Mouse (Mus musculus) embryonic fibroblast, embryonic 13.5 days (primary cell): ENCODE measurements at regions not wholly inside any gene's neighbourhood (a gene's known extent, or its start where the extent isn't known, plus 50 kb on each side); places are given as distances from the start of the nearest gene placed in this dataset.

ENCODE experiments used
- H3K27ac ChIP-seq: 2 replicates; pipeline ENCODE4 v1.5.1; 2012; ENCODE audit warnings: low read length, control low read depth, inconsistent platforms; ENCODE audit not compliant: insufficient read depth
- H3K4me1 ChIP-seq: 2 replicates; pipeline ENCODE4 v1.6.1; 2011; ENCODE audit warnings: low read length; ENCODE audit not compliant: control insufficient read depth, insufficient read depth
- H3K4me3 ChIP-seq: 2 replicates; pipeline ENCODE4 v1.5.1; 2011; ENCODE audit warnings: mild to moderate bottlenecking, control low read depth, low read length; ENCODE audit not compliant: insufficient read depth
- CTCF ChIP-seq: IDR thresholded peaks from 2 replicates; pipeline ENCODE4 v1.5.1; 2011; ENCODE audit warnings: mild to moderate bottlenecking, control low read depth, low read length, moderate library complexity, borderline replicate concordance; ENCODE audit not compliant: insufficient read depth
- POLR2A ChIP-seq: IDR thresholded peaks from 2 replicates; pipeline ENCODE4 v1.6.1; 2011; ENCODE audit warnings: low read depth, mild to moderate bottlenecking, control low read depth, low read length, moderate library complexity

DNA sequence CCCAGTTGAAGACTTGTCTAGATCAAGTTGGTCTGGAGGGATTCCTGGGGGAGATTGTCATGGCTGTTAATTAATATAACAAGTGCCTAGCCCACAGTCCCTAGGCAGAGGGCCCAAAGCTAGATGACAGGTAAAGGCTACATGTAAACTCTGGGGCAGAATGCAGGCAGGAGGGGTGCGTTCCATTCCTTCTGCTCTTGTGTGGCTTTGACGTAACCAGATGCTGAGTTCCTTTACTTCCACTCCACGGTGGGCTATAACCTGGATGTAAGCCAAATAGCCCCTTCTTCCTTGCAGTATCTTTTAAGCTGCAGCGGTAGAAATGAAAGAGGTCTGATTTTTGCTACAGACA, 185.3 kb upstream of the Nckap5 start:
- H3K27ac ChIP-seq = no peak overlapping the region
- no peaks in the 10 kb centered on the region for H3K4me1 ChIP-seq
- no peak overlapping the region for H3K4me3 ChIP-seq
- TF ChIP-seq POLR2A (no peak), CTCF (no peak)

- TF ChIP-seq CTCF (no peak), POLR2A (no peak)
- Histone ChIP-seq H3K4me3 (no peak overlapping the region), H3K27ac (no peak overlapping the region), H3K4me1 (no peaks in the 10 kb centered on the region)
Measured at GRCm38 (mm10) chr1:127015042-127015893, 184.7 kb upstream of the Nckap5 start.

- no peaks in the 10 kb centered on the region for H3K4me1 ChIP-seq
- no peak overlapping the region for H3K4me3 ChIP-seq
- TF ChIP-seq CTCF (no peak), POLR2A (no peak)
- no peak overlapping the region for H3K27ac ChIP-seq
Measured at GRCm38 (mm10) chr1:127011901-127012300, 181.3 kb upstream of the Nckap5 start.

GRCm38 (mm10) chr1:127009699-127010098, 179.1 kb upstream of the Nckap5 start:
- TF ChIP-seq CTCF = no peak
- no peak for TF ChIP-seq POLR2A
- no peak overlapping the region for H3K4me3 ChIP-seq
- no peaks in the 10 kb centered on the region for H3K4me1 ChIP-seq
- H3K27ac ChIP-seq = no peak overlapping the region

DNA sequence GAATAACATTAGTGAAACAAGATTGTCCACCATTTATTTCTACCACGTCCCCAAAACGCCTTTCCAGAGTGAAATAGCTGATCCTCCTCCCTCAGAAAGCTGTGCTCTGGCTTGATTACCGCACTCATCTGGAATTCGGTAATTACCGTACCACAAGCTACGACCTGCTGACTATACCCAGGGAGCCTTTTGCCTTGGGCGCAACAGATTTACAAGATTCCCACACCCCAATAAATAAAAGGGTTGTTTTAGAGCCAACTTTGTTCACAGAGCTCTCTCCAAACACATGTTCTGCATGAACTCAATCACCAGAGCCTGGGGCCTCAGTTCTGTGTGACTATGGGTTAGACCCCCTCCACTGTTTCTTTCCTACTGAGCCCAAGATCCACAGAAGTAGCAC, 171.1 kb upstream of the Nckap5 start:
- Histone ChIP-seq H3K4me3 (no peak overlapping the region), H3K27ac (no peak overlapping the region), H3K4me1 (peaks cover 3% of the 10 kb centered on the region; the same call in 1 of the 2 replicates)
- TF ChIP-seq POLR2A (no peak), CTCF (no peak)

- TF ChIP-seq CTCF = no peak
- no peak for TF ChIP-seq POLR2A
- H3K4me1 ChIP-seq = no peaks in the 10 kb centered on the region
- no peak overlapping the region for H3K4me3 ChIP-seq
- H3K27ac ChIP-seq = no peak overlapping the region
Measured at GRCm38 (mm10) chr1:126993061-126993640, 162.6 kb upstream of the Nckap5 start.

- no peaks in the 10 kb centered on the region for H3K4me1 ChIP-seq
- no peak overlapping the region for H3K4me3 ChIP-seq
- no peak overlapping the region for H3K27ac ChIP-seq
- TF ChIP-seq CTCF (no peak), POLR2A (no peak)
Measured at GRCm38 (mm10) chr1:126992441-126992840, 161.8 kb upstream of the Nckap5 start.

- no peak for TF ChIP-seq CTCF
- no peak for TF ChIP-seq POLR2A
- H3K27ac ChIP-seq = no peak overlapping the region
Measured at GRCm38 (mm10) chr1:126982805-126983204, 152.2 kb upstream of the Nckap5 start.

GRCm38 (mm10) chr1:126980311-126980710, 149.7 kb upstream of the Nckap5 start:
- no peak for TF ChIP-seq CTCF
- no peak for TF ChIP-seq POLR2A
- no peak overlapping the region for H3K4me3 ChIP-seq
- no peaks in the 10 kb centered on the region for H3K4me1 ChIP-seq
- no peak overlapping the region for H3K27ac ChIP-seq

More at GRCm38 (mm10) chr1:126982805-126983204, 152.2 kb upstream of the Nckap5 start:
- Histone ChIP-seq H3K4me1 (no peaks in the 10 kb centered on the region), H3K4me3 (no peak overlapping the region)

- no peak overlapping the region for H3K4me3 ChIP-seq
- no peak for TF ChIP-seq POLR2A
- no peak for TF ChIP-seq CTCF
- H3K4me1 ChIP-seq = no peaks in the 10 kb centered on the region
- no peak overlapping the region for H3K27ac ChIP-seq
Measured at GRCm38 (mm10) chr1:126973871-126974270, 143.3 kb upstream of the Nckap5 start.
